Mouse (Mus musculus) midbrain, embryonic 11.5 days (tissue): ENCODE data around the gene Parm1. TPM values are rescaled to one million over a fixed set of nuclear protein-coding genes. Genes with fewer than 3 reads are reported as not detected.

Experiments used
- ATAC-seq: fragments of 200-750 bp; cut with Nextera tagmentation; 2 replicates; pipeline ENCODE4 v1.8.0; 2017; ENCODE audit warnings: moderate TSS enrichment, moderate library complexity; ENCODE audit not compliant: low FRiP score
- DNase-seq: peaks from one replicate; pipeline ENCODE4 v3.0.0; 2015; ENCODE audit warnings: low spot score; ENCODE audit errors: missing footprints
- H3K27ac ChIP-seq: fragments of 300-500 bp; sonication (generic); 2 replicates; pipeline ENCODE4 v1.5.1; 2014; ENCODE audit warnings: low read depth, low read length
- H3K27me3 ChIP-seq: fragments of 300-500 bp; sonication (generic); 2 replicates; pipeline ENCODE4 v1.6.1; 2014; ENCODE audit warnings: mild to moderate bottlenecking, low read length, moderate library complexity, mixed read lengths; ENCODE audit not compliant: control insufficient read depth, insufficient read depth
- H3K36me3 ChIP-seq: fragments of 300-500 bp; sonication (generic); 2 replicates; pipeline ENCODE4 v1.6.1; 2014; ENCODE audit warnings: mild to moderate bottlenecking, low read length, moderate library complexity, mixed read lengths; ENCODE audit not compliant: control insufficient read depth, insufficient read depth
- H3K4me1 ChIP-seq: fragments of 300-500 bp; sonication (generic); 2 replicates; pipeline ENCODE4 v1.6.1; 2014; ENCODE audit warnings: low read length; ENCODE audit not compliant: control insufficient read depth, insufficient read depth
- H3K4me2 ChIP-seq: fragments of 300-500 bp; sonication (generic); 2 replicates; pipeline ENCODE4 v1.6.1; 2014; ENCODE audit warnings: mild to moderate bottlenecking, moderate library complexity
- H3K4me3 ChIP-seq: fragments of 300-500 bp; sonication (generic); 2 replicates; pipeline ENCODE4 v1.5.1; 2014; ENCODE audit warnings: low read depth, low read length
- H3K9ac ChIP-seq: fragments of 300-500 bp; sonication (generic); 2 replicates; pipeline ENCODE4 v1.6.1; 2014; ENCODE audit warnings: low read length
- H3K9me3 ChIP-seq: fragments of 300-500 bp; sonication (generic); 2 replicates; pipeline ENCODE4 v1.6.1; 2016; ENCODE audit warnings: low read length; ENCODE audit not compliant: control insufficient read depth
- WGBS: fragments of 180-500 bp; shearing (Covaris S2); extraction: QIAGEN DNeasy Blood & Tissue Kit; methylation state at CpG from one replicate; pipeline ENCODE4 v1.1.7; 2014; 5-methylcytosine and 5-hydroxymethylcytosine counted together
- polyA plus RNA-seq: library from polyadenylated mRNA; unstranded; fragments of >200 nt; fragmentation: Nextera tagmentation; extraction: Ambion mirVana; gene quantifications from 2 replicates; pipeline ENCODE4 v1.2.1, GENCODE M21; 2014

The Parm1 gene
- polyA plus RNA-seq, 1 experiment from 2014 or later: 17.6 TPM

- no peak for ATAC-seq
- Histone ChIP-seq H3K4me3 (no peak overlapping the region), H3K27me3 (no peaks in the 10 kb centered on the region), H3K27ac (no peak overlapping the region), H3K36me3 (no peaks in the 10 kb centered on the region), H3K9ac (no peak overlapping the region), H3K9me3 (no peaks in the 10 kb centered on the region), H3K4me2 (no peak overlapping the region), H3K4me1 (no peaks in the 10 kb centered on the region)
- 87% methylated on average over 11 of the region's 11 CpGs for WGBS
- DNase-seq: no peak
Measured at GRCm38 (mm10) chr5:91617331-91618233, 100.2 kb downstream of the Parm1 start.

- 87% methylated on average over 4 of the region's 4 CpGs for WGBS
Measured at GRCm38 (mm10) chr5:91618661-91619173, 101.3 kb downstream of the Parm1 start.

GRCm38 (mm10) chr5:91621197-91621596 lies 103.8 kb downstream of the Parm1 start:
- ATAC-seq (no peak), DNase-seq (no peak)
- Histone ChIP-seq H3K4me2 (no peak overlapping the region), H3K36me3 (no peaks in the 10 kb centered on the region), H3K27me3 (no peaks in the 10 kb centered on the region), H3K4me1 (no peaks in the 10 kb centered on the region), H3K9me3 (no peaks in the 10 kb centered on the region), H3K4me3 (no peak overlapping the region), H3K9ac (no peak overlapping the region), H3K27ac (no peak overlapping the region)
- 94% methylated on average over 6 of the region's 6 CpGs for WGBS

More at GRCm38 (mm10) chr5:91618661-91619173, 101.3 kb downstream of the Parm1 start:
- Histone ChIP-seq H3K27ac (no peak overlapping the region), H3K9me3 (no peaks in the 10 kb centered on the region), H3K27me3 (no peaks in the 10 kb centered on the region), H3K4me3 (no peak overlapping the region), H3K9ac (no peak overlapping the region), H3K4me1 (no peaks in the 10 kb centered on the region), H3K4me2 (no peak overlapping the region), H3K36me3 (no peaks in the 10 kb centered on the region)
- DNase-seq (no peak), ATAC-seq (no peak)

GRCm38 (mm10) chr5:91626823-91627222 lies 109.4 kb downstream of the Parm1 start:
- Histone ChIP-seq H3K27ac (no peak overlapping the region), H3K36me3 (no peaks in the 10 kb centered on the region), H3K9me3 (no peaks in the 10 kb centered on the region), H3K27me3 (no peaks in the 10 kb centered on the region), H3K9ac (no peak overlapping the region), H3K4me3 (no peak overlapping the region), H3K4me2 (no peak overlapping the region), H3K4me1 (no peaks in the 10 kb centered on the region)
- WGBS: 93% methylated on average over 7 of the region's 7 CpGs
- ATAC-seq: no peak
- DNase-seq: no peak

- WGBS: 86% methylated on average over 5 of the region's 5 CpGs
- no peak overlapping the region for H3K9ac ChIP-seq
- H3K4me2 ChIP-seq: no peak overlapping the region
- DNase-seq (no peak), ATAC-seq (no peak)
- H3K36me3 ChIP-seq: no peaks in the 10 kb centered on the region
- no peaks in the 10 kb centered on the region for H3K9me3 ChIP-seq
- H3K27ac ChIP-seq: no peak overlapping the region
- H3K4me3 ChIP-seq: no peak overlapping the region
- H3K4me1 ChIP-seq: no peaks in the 10 kb centered on the region
- H3K27me3 ChIP-seq: no peaks in the 10 kb centered on the region
Measured at GRCm38 (mm10) chr5:91629472-91629871, 112.1 kb downstream of the Parm1 start.

GRCm38 (mm10) chr5:91651330-91651729 lies 133.9 kb downstream of the Parm1 start:
- no peaks in the 10 kb centered on the region for H3K4me1 ChIP-seq
- H3K27ac ChIP-seq: no peak overlapping the region
- DNase-seq: no peak
- H3K27me3 ChIP-seq: no peaks in the 10 kb centered on the region
- no peak overlapping the region for H3K4me2 ChIP-seq
- H3K4me3 ChIP-seq: no peak overlapping the region
- H3K9me3 ChIP-seq: no peaks in the 10 kb centered on the region
- WGBS: 92% methylated on average over 4 of the region's 4 CpGs
- ATAC-seq: no peak
- no peaks in the 10 kb centered on the region for H3K36me3 ChIP-seq
- H3K9ac ChIP-seq: no peak overlapping the region

GRCm38 (mm10) chr5:91653061-91653915 lies 135.9 kb downstream of the Parm1 start:
- Histone ChIP-seq H3K4me2 (no peak overlapping the region), H3K4me1 (no peaks in the 10 kb centered on the region), H3K27ac (no peak overlapping the region), H3K9me3 (no peaks in the 10 kb centered on the region), H3K27me3 (no peaks in the 10 kb centered on the region), H3K36me3 (no peaks in the 10 kb centered on the region), H3K4me3 (no peak overlapping the region), H3K9ac (no peak overlapping the region)
- no peak for DNase-seq
- no peak for ATAC-seq
- 89% methylated on average over 14 of the region's 14 CpGs for WGBS

GRCm38 (mm10) chr5:91654331-91655048 lies 137.1 kb downstream of the Parm1 start:
- Histone ChIP-seq H3K4me3 (no peak overlapping the region), H3K9ac (no peak overlapping the region), H3K4me1 (no peaks in the 10 kb centered on the region), H3K36me3 (no peaks in the 10 kb centered on the region), H3K9me3 (no peaks in the 10 kb centered on the region), H3K27ac (no peak overlapping the region), H3K4me2 (no peak overlapping the region), H3K27me3 (no peaks in the 10 kb centered on the region)
- 84% methylated on average over 3 of the region's 3 CpGs for WGBS
- DNase-seq: no peak
- no peak for ATAC-seq
